Mouse (Mus musculus): Measurements from ENCODE around the gene Adam17.

DNA sequence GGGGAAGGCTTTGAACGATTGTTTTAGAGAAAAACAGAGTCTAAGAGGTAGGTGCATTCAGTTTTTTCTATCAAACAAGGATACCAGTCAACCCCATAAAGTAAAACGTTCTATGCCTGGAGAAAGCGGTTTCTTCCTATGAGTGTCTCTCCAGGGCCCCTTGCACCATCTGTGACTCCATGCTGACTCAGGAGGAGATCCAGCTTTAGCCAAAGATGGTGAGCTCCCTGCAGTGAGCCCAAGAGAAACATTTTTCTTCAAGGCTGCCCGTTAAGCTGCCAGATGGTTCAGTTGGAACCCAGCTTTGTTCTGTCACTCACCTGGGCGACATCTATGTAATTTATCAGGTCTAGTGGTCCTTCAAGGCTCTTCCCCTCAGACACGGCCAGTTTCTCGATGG, 99.0 kb downstream of the Adam17 start:
- TF ChIP-seq CTCF (IDR thresholded peaks at IDR 0.05; ENCODE audit: low read depth) = no peak
- no peak for TF ChIP-seq EP300 (optimal IDR thresholded peaks at IDR 0.05)

Measured in stomach, postnatal 0 days (tissue).